Mouse (Mus musculus): ENCODE results near the gene Lyrm7. TPM values are rescaled to one million over a fixed set of nuclear protein-coding genes. Genes with fewer than 3 reads are reported as not detected.
"Not testable (repeated sequence)": the region's sequence is repeated elsewhere in the genome, so short reads cannot be mapped to it uniquely, and the experiment has no call there.

The Lyrm7 gene
- polyA plus RNA-seq, 1 experiment from 2014 or later: 7.1 TPM

GRCm38 (mm10) chr11:54861471-54862420 is 1.0 kb upstream of the Lyrm7 start:
- H3K4me2 ChIP-seq (replicated peaks): peak overlapping the region; percentile 78
- ATAC-seq: no peak
- no peaks in the 10 kb centered on the region for H3K9me3 ChIP-seq
- H3K4me3 ChIP-seq (replicated peaks): no peak overlapping the region; the same call in 1 of the 2 replicates
- H3K36me3 ChIP-seq: no peaks in the 10 kb centered on the region
- no peak overlapping the region for H3K9ac ChIP-seq (replicated peaks)
- H3K27ac ChIP-seq: 0 out of 2 replicates have a peak overlapping the region, but pooled peaks have one; percentile 83
- 93% methylated on average over 5 of the region's 5 CpGs for WGBS
- H3K4me1 ChIP-seq (replicated peaks): peaks cover 19% of the 10 kb centered on the region
- no peaks in the 10 kb centered on the region for H3K27me3 ChIP-seq

- no peaks in the 10 kb centered on the region for H3K9me3 ChIP-seq
- H3K4me2 ChIP-seq (replicated peaks): peak overlapping the region; percentile 78
- H3K4me1 ChIP-seq (replicated peaks): peaks cover 13% of the 10 kb centered on the region
- no peaks in the 10 kb centered on the region for H3K27me3 ChIP-seq
- H3K9ac ChIP-seq (replicated peaks): peak overlapping the region; percentile 78
- H3K4me3 ChIP-seq (replicated peaks): peak overlapping the region; percentile 63
- ATAC-seq: no peak
- H3K36me3 ChIP-seq: no peaks in the 10 kb centered on the region
- H3K27ac ChIP-seq: peak overlapping the region; percentile 79
- 25% methylated on average over 11 of the region's 11 CpGs for WGBS
These were observed 1.2 kb downstream of the Lyrm7 start for GRCm38 (mm10) chr11:54859322-54860165.

DNA sequence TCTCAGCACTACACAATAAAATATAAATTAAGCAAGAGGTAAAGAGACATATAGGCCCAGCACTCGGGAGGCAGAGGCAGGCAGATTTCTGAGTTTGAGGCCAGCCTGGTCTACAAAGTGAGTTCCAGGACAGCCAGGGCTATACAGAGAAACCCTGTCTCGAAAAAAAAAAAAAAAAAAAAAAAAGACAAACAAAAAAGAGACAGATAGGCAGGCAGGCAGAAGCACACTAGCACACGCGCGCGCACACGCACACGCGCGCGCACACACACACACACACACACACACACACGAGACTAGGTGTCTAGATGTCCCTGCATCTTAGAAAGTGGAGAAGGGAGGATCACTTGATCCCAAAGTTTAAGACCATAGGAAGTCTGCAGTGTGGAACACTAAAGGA is 1.8 kb downstream of the Lyrm7 start:
- not testable (repeated sequence) for H3K36me3 ChIP-seq; H3K27me3 ChIP-seq; ATAC-seq; H3K9me3 ChIP-seq; H3K9ac ChIP-seq (replicated peaks); H3K4me2 ChIP-seq (replicated peaks); H3K27ac ChIP-seq
- Histone ChIP-seq H3K4me3 (replicated peaks) (0 out of 2 replicates have a peak overlapping the region, but pooled peaks have one; percentile 63), H3K4me1 (replicated peaks) (peaks cover 13% of the 10 kb centered on the region)
- 99% methylated on average over 12 of the region's 12 CpGs for whole genome bisulfite sequencing

GRCm38 (mm10) chr11:54851656-54852055 is 9.1 kb downstream of the Lyrm7 start:
- Histone ChIP-seq H3K4me2 (replicated peaks) (no peak overlapping the region), H3K27me3 (no peaks in the 10 kb centered on the region), H3K36me3 (no peaks in the 10 kb centered on the region), H3K4me1 (replicated peaks) (no peaks in the 10 kb centered on the region), H3K4me3 (replicated peaks) (no peak overlapping the region), H3K9ac (replicated peaks) (no peak overlapping the region), H3K9me3 (no peaks in the 10 kb centered on the region), H3K27ac (no peak overlapping the region)
- 94% methylated on average over 12 of the region's 12 CpGs for WGBS
- ATAC-seq: no peak

DNA sequence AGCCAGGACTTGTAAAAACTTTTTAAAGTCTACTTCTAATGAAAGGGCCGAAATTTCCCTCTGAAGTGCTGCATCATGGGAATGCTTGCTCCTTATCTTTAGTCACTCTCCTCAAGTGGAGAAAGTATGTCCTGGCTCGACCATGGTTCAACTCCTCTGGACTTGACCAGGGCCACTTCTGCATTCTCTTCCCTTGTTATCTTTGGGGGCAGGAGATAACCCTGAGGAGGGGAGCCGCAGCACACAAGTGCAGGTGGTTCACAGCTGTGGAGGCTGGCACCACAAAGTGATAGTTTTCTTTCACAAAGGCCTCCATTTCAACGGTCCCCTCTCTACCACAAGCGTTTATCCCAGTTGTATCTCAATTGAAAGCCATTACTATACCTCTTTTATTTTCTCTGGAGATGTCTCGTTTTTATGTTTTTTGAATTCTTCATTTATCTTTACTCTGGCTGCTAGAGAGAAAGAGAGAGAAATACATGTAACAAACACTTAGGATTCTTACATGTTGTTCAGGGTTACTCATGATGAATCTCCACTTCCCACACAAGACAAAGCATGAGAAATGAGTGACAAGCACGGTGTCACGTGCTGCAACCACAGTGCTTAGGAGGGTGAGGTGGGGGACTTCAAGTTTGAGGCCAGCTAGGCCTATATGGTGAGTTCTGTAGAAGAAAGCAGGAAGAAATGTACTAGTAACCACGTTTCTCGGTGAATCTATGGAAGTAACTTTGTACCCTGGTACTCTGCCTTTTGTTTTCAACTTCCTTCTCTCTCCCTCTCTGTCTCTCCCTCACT is 10.6 kb downstream of the Lyrm7 start:
- Histone ChIP-seq H3K4me2 (replicated peaks) (no peak overlapping the region), H3K9ac (replicated peaks) (no peak overlapping the region), H3K27me3 (no peaks in the 10 kb centered on the region), H3K27ac (no peak overlapping the region), H3K9me3 (no peaks in the 10 kb centered on the region), H3K4me3 (replicated peaks) (no peak overlapping the region), H3K4me1 (replicated peaks) (peaks cover 13% of the 10 kb centered on the region), H3K36me3 (no peaks in the 10 kb centered on the region)
- no peak for ATAC-seq
- WGBS: 86% methylated on average over 10 of the region's 10 CpGs

DNA sequence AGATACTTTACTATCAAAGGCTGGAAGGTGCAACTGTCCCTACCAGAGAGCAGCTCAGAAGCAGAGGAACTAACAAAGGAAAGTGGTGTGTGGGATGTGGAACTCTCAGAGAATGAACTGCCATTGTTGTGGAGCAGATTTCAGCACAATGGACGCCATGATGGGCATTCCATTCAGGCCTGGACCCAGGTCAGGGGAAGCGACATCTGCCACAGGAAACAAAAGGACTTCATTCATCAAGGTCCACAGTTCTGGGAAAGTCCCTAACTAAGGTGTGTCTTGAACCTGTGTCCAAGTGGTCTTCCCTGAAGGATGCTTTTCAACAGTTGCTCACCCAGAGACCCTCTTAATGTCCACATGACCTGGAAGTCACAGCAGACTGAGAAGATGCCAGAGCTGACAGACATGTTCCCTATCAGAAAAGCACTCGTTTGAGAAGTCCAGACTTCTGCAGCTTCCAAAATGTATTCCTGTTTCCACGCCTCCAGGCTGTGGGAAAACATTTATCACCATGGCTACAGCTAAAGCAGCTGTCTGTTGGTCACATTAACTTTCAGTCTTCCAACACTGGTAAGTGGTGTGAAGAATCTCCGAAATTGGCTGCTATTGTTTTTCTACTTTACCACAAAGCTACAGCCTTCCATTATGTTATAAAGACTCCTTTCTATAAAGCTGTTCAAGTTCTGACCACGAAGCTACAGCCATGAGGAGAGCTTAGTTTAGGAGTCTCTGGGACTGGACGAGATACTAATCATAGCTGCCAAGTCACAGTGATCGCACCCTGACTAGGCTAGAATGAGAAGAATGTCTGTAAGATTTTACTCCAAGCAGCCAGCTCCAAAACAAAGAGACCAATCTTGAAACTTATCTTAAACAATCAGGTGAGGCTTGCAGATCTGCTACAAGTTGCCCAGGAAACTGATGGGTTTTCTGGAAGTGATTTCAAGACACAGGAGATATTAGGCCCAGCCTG is 15.0 kb downstream of the Lyrm7 start:
- ATAC-seq: peak; percentile 24; the same call in 1 of the 2 replicates
- peaks cover 15% of the 10 kb centered on the region for H3K4me1 ChIP-seq (replicated peaks)
- WGBS: 19% methylated on average over 8 of the region's 8 CpGs
- no peak overlapping the region for H3K4me2 ChIP-seq (replicated peaks)
- H3K9me3 ChIP-seq: no peaks in the 10 kb centered on the region
- no peaks in the 10 kb centered on the region for H3K36me3 ChIP-seq
- no peak overlapping the region for H3K4me3 ChIP-seq (replicated peaks)
- H3K27ac ChIP-seq: peak overlapping the region; percentile 41
- H3K9ac ChIP-seq (replicated peaks): no peak overlapping the region
- no peaks in the 10 kb centered on the region for H3K27me3 ChIP-seq

GRCm38 (mm10) chr11:54844959-54845358 is 15.8 kb downstream of the Lyrm7 start:
- H3K27ac ChIP-seq: 0 out of 2 replicates have a peak overlapping the region, but pooled peaks have one; percentile 41
- H3K9me3 ChIP-seq: no peaks in the 10 kb centered on the region
- H3K4me1 ChIP-seq (replicated peaks): peaks cover 15% of the 10 kb centered on the region
- ATAC-seq: no peak
- no peak overlapping the region for H3K4me2 ChIP-seq (replicated peaks)
- H3K27me3 ChIP-seq: no peaks in the 10 kb centered on the region
- H3K4me3 ChIP-seq (replicated peaks): no peak overlapping the region
- H3K36me3 ChIP-seq: no peaks in the 10 kb centered on the region
- 92% methylated on average over 5 of the region's 5 CpGs for WGBS
- no peak overlapping the region for H3K9ac ChIP-seq (replicated peaks)

GRCm38 (mm10) chr11:54844424-54844823 is 16.3 kb downstream of the Lyrm7 start:
- H3K9me3 ChIP-seq: no peaks in the 10 kb centered on the region
- ATAC-seq: no peak
- H3K4me2 ChIP-seq (replicated peaks): no peak overlapping the region
- no peaks in the 10 kb centered on the region for H3K27me3 ChIP-seq
- H3K9ac ChIP-seq (replicated peaks): no peak overlapping the region
- no peak overlapping the region for H3K27ac ChIP-seq
- H3K4me1 ChIP-seq (replicated peaks): peaks cover 15% of the 10 kb centered on the region
- WGBS: 74% methylated on average over 9 of the region's 9 CpGs
- no peaks in the 10 kb centered on the region for H3K36me3 ChIP-seq
- no peak overlapping the region for H3K4me3 ChIP-seq (replicated peaks)

DNA sequence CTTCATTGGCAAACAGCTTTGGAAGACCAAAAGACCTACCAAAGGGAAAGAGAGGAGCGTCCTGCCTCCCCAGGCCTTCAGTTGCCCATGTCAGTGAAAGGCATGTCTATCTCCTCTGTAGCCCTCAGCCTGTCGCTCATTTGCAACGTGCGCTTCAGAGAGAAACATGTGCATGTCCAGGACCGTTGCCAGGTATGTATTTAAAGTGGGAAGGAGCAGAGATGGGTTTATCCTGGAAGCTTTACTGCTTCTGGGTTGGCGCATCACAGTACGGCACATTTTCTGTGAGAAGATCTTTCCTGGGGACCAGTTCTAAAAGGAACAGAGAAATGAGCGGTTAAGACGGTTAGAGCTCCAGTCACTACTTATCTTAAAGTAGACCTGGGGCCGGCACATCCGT is 19.8 kb downstream of the Lyrm7 start:
- H3K36me3 ChIP-seq: no peaks in the 10 kb centered on the region

DNA sequence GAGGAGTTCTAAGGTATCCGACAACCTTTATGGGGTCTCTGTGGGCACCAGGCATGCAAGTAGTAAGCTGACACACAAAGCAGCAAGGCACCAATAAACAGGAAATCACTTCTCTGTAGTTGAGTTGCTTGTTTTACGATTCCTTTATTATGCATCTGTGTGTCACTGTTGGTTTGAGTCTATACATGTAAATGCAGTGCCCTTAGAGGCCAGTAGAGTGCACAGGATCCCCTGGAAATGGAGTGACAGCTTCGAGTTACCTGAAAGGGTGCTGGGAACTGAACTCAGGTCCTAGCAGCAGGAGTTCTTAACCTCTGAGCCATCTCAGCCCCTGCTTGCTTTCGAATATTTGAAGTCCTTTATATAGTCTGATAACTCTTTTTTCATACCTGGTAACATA is 21.0 kb downstream of the Lyrm7 start:
- no peak for ATAC-seq
- H3K9ac ChIP-seq (replicated peaks): no peak overlapping the region
- no peaks in the 10 kb centered on the region for H3K36me3 ChIP-seq
- no peak overlapping the region for H3K4me2 ChIP-seq (replicated peaks)
- WGBS: 97% methylated on average over 4 of the region's 4 CpGs
- H3K4me1 ChIP-seq (replicated peaks): no peaks in the 10 kb centered on the region
- no peak overlapping the region for H3K27ac ChIP-seq
- no peaks in the 10 kb centered on the region for H3K9me3 ChIP-seq
- H3K27me3 ChIP-seq: no peaks in the 10 kb centered on the region
- H3K4me3 ChIP-seq (replicated peaks): no peak overlapping the region

More for the DNA sequence above, 19.8 kb downstream of the Lyrm7 start:
- Histone ChIP-seq H3K9me3 (no peaks in the 10 kb centered on the region), H3K27ac (no peak overlapping the region), H3K4me2 (replicated peaks) (no peak overlapping the region), H3K4me1 (replicated peaks) (peaks cover 9% of the 10 kb centered on the region), H3K27me3 (no peaks in the 10 kb centered on the region), H3K9ac (replicated peaks) (no peak overlapping the region), H3K4me3 (replicated peaks) (no peak overlapping the region)
- WGBS: 93% methylated on average over 11 of the region's 11 CpGs
- no peak for ATAC-seq
